Mouse (Mus musculus) forebrain, embryonic 11.5 days (tissue): ENCODE measurements at regions not wholly inside any gene's neighbourhood (a gene's known extent, or its start where the extent isn't known, plus 50 kb on each side); places are given as distances from the start of the nearest gene placed in this dataset.

Experiments used
- ATAC-seq: fragments of 200-750 bp; cut with Nextera tagmentation; replicated peaks from 2 replicates; pipeline ENCODE4 v1.8.0; 2017; ENCODE audit warnings: moderate TSS enrichment; ENCODE audit not compliant: low FRiP score
- DNase-seq: peaks from one replicate; pipeline ENCODE4 v3.0.0-alpha.2; 2017; ENCODE audit warnings: low spot score
- H3K27ac ChIP-seq: fragments of 300-500 bp; sonication (generic); 2 replicates; pipeline ENCODE4 v1.5.1; 2014; ENCODE audit warnings: low read depth, low read length
- H3K27me3 ChIP-seq: fragments of 300-500 bp; sonication (generic); 2 replicates; pipeline ENCODE4 v1.6.1; 2014; ENCODE audit warnings: mild to moderate bottlenecking, low read length, mixed read lengths; ENCODE audit not compliant: control insufficient read depth, insufficient read depth
- H3K36me3 ChIP-seq: fragments of 300-500 bp; sonication (generic); 2 replicates; pipeline ENCODE4 v1.6.1; 2014; ENCODE audit warnings: mild to moderate bottlenecking, low read length, moderate library complexity, mixed read lengths; ENCODE audit not compliant: control insufficient read depth, insufficient read depth
- H3K4me1 ChIP-seq: fragments of 300-500 bp; sonication (generic); replicated peaks from 2 replicates; pipeline ENCODE4 v1.6.1; 2014; ENCODE audit warnings: low read length, mixed read lengths; ENCODE audit not compliant: control insufficient read depth, insufficient read depth
- H3K4me2 ChIP-seq: fragments of 300-500 bp; sonication (generic); 2 replicates; pipeline ENCODE4 v1.6.1; 2014; ENCODE audit warnings: low read depth, mild to moderate bottlenecking, low read length, moderate library complexity, mixed read lengths; ENCODE audit not compliant: severe bottlenecking
- H3K4me3 ChIP-seq: fragments of 300-500 bp; sonication (generic); 2 replicates; pipeline ENCODE4 v1.5.1; 2014; ENCODE audit warnings: low read depth, low read length
- H3K9ac ChIP-seq: fragments of 300-500 bp; sonication (generic); 2 replicates; pipeline ENCODE4 v1.6.1; 2014; ENCODE audit warnings: low read length
- H3K9me3 ChIP-seq: fragments of 300-500 bp; sonication (generic); 2 replicates; pipeline ENCODE4 v1.6.1; 2016; ENCODE audit warnings: low read length, mixed read lengths; ENCODE audit not compliant: control insufficient read depth
- WGBS: fragments of 180-500 bp; shearing (Covaris S2); extraction: QIAGEN DNeasy Blood & Tissue Kit; methylation state at CpG from one replicate; pipeline ENCODE4 v1.1.7; 2014; 5-methylcytosine and 5-hydroxymethylcytosine counted together

DNA sequence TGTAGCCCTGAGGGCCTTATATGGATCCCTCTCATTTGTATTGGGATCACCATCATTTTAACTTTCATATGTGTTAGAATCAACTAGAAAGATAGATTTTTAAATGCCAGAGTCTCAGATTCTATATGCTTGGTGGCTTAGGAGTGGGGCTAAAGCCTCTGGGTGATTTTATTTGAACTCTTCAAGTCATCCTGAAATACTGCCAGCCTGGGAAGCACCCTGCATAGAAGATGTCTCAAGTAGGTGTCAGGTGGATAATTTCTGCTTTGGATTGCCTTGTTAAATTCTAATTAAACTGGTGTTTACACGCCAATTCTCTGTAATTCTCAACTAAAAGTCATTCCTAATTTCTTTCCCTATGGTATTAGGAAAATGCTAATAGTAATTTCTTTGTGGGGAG is 4154.0 kb downstream of the 9330182O14Rik start:
- no peak overlapping the region for H3K4me2 ChIP-seq
- no peaks in the 10 kb centered on the region for H3K4me1 ChIP-seq
- no peak overlapping the region for H3K27ac ChIP-seq
- no peaks in the 10 kb centered on the region for H3K9me3 ChIP-seq
- ATAC-seq, result no peak
- no peaks in the 10 kb centered on the region for H3K27me3 ChIP-seq
- H3K4me3 ChIP-seq, result no peak overlapping the region
- WGBS, result 75% methylated on average over 1 of the region's 1 CpGs
- H3K9ac ChIP-seq, result no peak overlapping the region
- H3K36me3 ChIP-seq, result no peaks in the 10 kb centered on the region
- DNase-seq, result no peak

GRCm38 (mm10) chr15:44288704-44289103 is 4154.5 kb downstream of the 9330182O14Rik start:
- Histone ChIP-seq H3K4me1 (no peaks in the 10 kb centered on the region), H3K4me3 (no peak overlapping the region), H3K36me3 (no peaks in the 10 kb centered on the region), H3K9me3 (no peaks in the 10 kb centered on the region), H3K4me2 (no peak overlapping the region), H3K9ac (no peak overlapping the region), H3K27me3 (no peaks in the 10 kb centered on the region), H3K27ac (no peak overlapping the region)
- 69% methylated on average over 4 of the region's 4 CpGs for WGBS
- DNase-seq, result no peak
- peak; percentile 73; the same call in 1 of the 2 replicates for ATAC-seq

DNA sequence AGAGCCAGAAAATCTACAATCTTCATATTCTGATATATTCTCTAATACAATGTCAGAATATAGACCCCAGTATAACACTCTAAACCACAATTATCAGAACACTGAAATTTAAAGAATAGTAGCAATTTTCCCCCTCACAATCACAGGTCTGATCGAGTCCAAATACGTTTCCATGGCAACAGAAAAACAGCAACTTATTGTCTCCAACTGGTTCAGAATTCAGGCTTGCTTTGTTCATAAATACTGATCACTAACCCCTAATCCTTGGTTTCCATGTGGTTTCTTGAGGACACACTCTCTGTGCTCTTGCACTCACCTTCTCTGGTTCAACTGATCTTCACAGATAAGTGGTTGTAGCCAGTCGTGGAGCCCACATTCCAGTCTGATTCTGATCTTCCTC is 4167.3 kb downstream of the 9330182O14Rik start:
- Histone ChIP-seq H3K4me3 (no peak overlapping the region), H3K9ac (no peak overlapping the region), H3K27me3 (no peaks in the 10 kb centered on the region), H3K4me2 (no peak overlapping the region), H3K9me3 (no peaks in the 10 kb centered on the region), H3K36me3 (no peaks in the 10 kb centered on the region), H3K4me1 (no peaks in the 10 kb centered on the region), H3K27ac (no peak overlapping the region)
- WGBS, result 66% methylated on average over 3 of the region's 3 CpGs
- no peak for DNase-seq
- ATAC-seq, result no peak

- 78% methylated on average over 5 of the region's 5 CpGs for whole genome bisulfite sequencing
- H3K27ac ChIP-seq, result no peak overlapping the region
Observed at GRCm38 (mm10) chr15:44310888-44311287, 4176.7 kb downstream of the 9330182O14Rik start.

GRCm38 (mm10) chr15:44313294-44313693 is 4179.1 kb downstream of the 9330182O14Rik start:
- Histone ChIP-seq H3K4me2 (no peak overlapping the region), H3K4me3 (no peak overlapping the region), H3K27me3 (no peaks in the 10 kb centered on the region), H3K4me1 (no peaks in the 10 kb centered on the region), H3K36me3 (no peaks in the 10 kb centered on the region), H3K9ac (no peak overlapping the region), H3K9me3 (no peaks in the 10 kb centered on the region), H3K27ac (no peak overlapping the region)
- 70% methylated on average over 2 of the region's 2 CpGs for WGBS
- DNase-seq, result no peak
- ATAC-seq, result peak; percentile 70

More at GRCm38 (mm10) chr15:44310888-44311287, 4176.7 kb downstream of the 9330182O14Rik start:
- H3K4me1 ChIP-seq, result no peaks in the 10 kb centered on the region
- H3K4me3 ChIP-seq, result no peak overlapping the region
- H3K9ac ChIP-seq, result no peak overlapping the region
- ATAC-seq (no peak), DNase-seq (no peak)
- no peak overlapping the region for H3K4me2 ChIP-seq
- no peaks in the 10 kb centered on the region for H3K27me3 ChIP-seq
- no peaks in the 10 kb centered on the region for H3K36me3 ChIP-seq
- H3K9me3 ChIP-seq, result no peaks in the 10 kb centered on the region
